Mouse (Mus musculus): ENCODE results near the gene Olfr798.

GRCm38 (mm10) chr10:129651763-129652162 lies 24.0 kb upstream of the Olfr798 start:
- TF ChIP-seq CTCF (IDR thresholded peaks at IDR 0.05; ENCODE audit: control insufficient read depth, insufficient read depth, insufficient read length) (no peak), USF1 (IDR thresholded peaks at IDR 0.05; ENCODE audit: low read depth) (no peak), MAX (IDR thresholded peaks at IDR 0.05) (no peak), CEBPB (IDR thresholded peaks at IDR 0.05; ENCODE audit: low read depth) (no peak), MYOD1 (IDR thresholded peaks at IDR 0.05; ENCODE audit: control insufficient read depth, insufficient read length, low read depth) (no peak), MYOG (IDR thresholded peaks at IDR 0.05; ENCODE audit: control insufficient read depth, extremely low read depth, insufficient read length) (no peak)
